Comparison of ENCODE assay signal across 8 mouse cellular contexts in the genomic region with DNA sequence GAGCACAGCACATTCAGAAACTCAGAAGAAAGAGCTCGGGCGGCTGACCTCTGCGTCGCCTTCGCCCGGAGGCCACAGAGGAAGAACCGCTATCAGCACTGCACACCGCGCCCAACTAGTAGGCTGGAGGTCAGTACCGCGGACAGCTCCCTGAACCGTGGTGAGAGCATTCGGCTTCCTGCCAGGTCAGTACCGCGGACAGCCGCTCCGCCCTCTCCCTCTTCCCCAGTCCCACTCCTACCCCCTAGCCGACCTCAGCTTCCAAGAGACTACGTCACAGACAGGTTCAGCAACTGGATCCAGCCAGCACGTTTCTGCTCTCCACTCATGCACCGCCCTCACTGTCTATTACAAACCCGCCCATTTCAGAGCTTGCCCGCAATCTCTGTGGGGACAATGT. TPM values are rescaled to one million over a fixed set of nuclear protein-coding genes. Genes with fewer than 3 reads are reported as not detected.
A peak's percentile ranks its signal among the peaks of the same experiment; 100 is the strongest.
DNase-seq lines count a peak whose midpoint lies in the region; ATAC-seq lines count a peak whose summit lies in the region.

No protein-coding gene starts in this region.

- peak; percentile 94 for DNase-seq in ES-CJ7 (ENCODE audit: low read depth, low spot score)
- peak; percentile 88 to 96 for DNase-seq in adrenal gland, adult (ENCODE audit: inconsistent age in 2 of 2, low spot score in 1 of 2)
- peak; percentile 99 for DNase-seq in heart, postnatal 4 days
- DNase-seq in layer of hippocampus, postnatal 14 days (ENCODE audit: low spot score in 2 of 2), result peak; percentile 54 to 58
- DNase-seq in lung, postnatal 10 days, result peak; percentile 95
- peak; percentile 43 to 72 for DNase-seq in spleen, adult 18-20 months

- H3K9me3 ChIP-seq in forebrain, embryonic 15.5 days, result no peaks in the 10 kb centered on the region

- peaks cover 23% of the 10 kb centered on the region for H3K4me1 ChIP-seq in forebrain, embryonic 15.5 days

- H3K4me3 ChIP-seq in forebrain, embryonic 15.5 days, result no peak overlapping the region

- 3% methylated on average over 23 of the region's 23 CpGs for WGBS in forebrain, embryonic 15.5 days

- ATAC-seq in forebrain, embryonic 15.5 days (replicated peaks), result peak; percentile 51; the same call in 1 of the 2 replicates
- no peak for ATAC-seq in erythroblast, adult 5-6 weeks (replicated peaks; ENCODE audit: low FRiP score, poor library complexity, severe bottlenecking)

- H3K4me2 ChIP-seq in forebrain, embryonic 15.5 days (replicated peaks), result no peak overlapping the region

- H3K27ac ChIP-seq in forebrain, embryonic 15.5 days (replicated peaks), result no peak overlapping the region

- H3K36me3 ChIP-seq in forebrain, embryonic 15.5 days, result no peaks in the 10 kb centered on the region

- H3K27me3 ChIP-seq in forebrain, embryonic 15.5 days, result peaks cover 98% of the 10 kb centered on the region

- no peak overlapping the region for H3K9ac ChIP-seq in forebrain, embryonic 15.5 days (replicated peaks)

RNA-seq across cellular contexts. Expression of a gene that starts 4.4 kb away (rescaled TPM):
- polyA plus RNA-seq in forebrain, embryonic 15.5 days (2015; fragmentation: Nextera tagmentation; extraction: Ambion mirVana), result not detected in 2 replicates
- total RNA-seq in heart, postnatal 4 days (2021), result not detected
- not detected for total RNA-seq in layer of hippocampus, postnatal 14 days (2021)
- not detected in 2 replicates for total RNA-seq in erythroblast, adult 5-6 weeks (2015; ENCODE audit: low replicate concordance)
- total RNA-seq in erythroblast, adult 5-6 weeks (2017; ENCODE audit: low replicate concordance), result not detected in 2 replicates

RNA-seq across cellular contexts. Expression of a gene that starts 59.9 kb away (rescaled TPM):
- polyA plus RNA-seq in forebrain, embryonic 15.5 days (2015; fragmentation: Nextera tagmentation; extraction: Ambion mirVana), result 8.5 and 8.8 TPM in 2 replicates
- 1 to 10 TPM; 6.3 to 6.7 TPM for total RNA-seq in heart, postnatal 4 days (2021)
- total RNA-seq in layer of hippocampus, postnatal 14 days (2021), result 1 to 10 TPM; 7.6 to 9.9 TPM
- 5.6 and 6.5 TPM in 2 replicates for total RNA-seq in erythroblast, adult 5-6 weeks (2015; ENCODE audit: low replicate concordance)
- 5.3 and 6.9 TPM in 2 replicates for total RNA-seq in erythroblast, adult 5-6 weeks (2017; ENCODE audit: low replicate concordance)
